Mouse (Mus musculus): ENCODE data around the gene Cfdp1. TPM values are rescaled to one million over a fixed set of nuclear protein-coding genes. Genes with fewer than 3 reads are reported as not detected.
A peak's percentile ranks its signal among the peaks of the same experiment; 100 is the strongest.

Cfdp1 gene
- polyA plus RNA-seq, 1 experiment from 2014 or later = 203 TPM

DNA sequence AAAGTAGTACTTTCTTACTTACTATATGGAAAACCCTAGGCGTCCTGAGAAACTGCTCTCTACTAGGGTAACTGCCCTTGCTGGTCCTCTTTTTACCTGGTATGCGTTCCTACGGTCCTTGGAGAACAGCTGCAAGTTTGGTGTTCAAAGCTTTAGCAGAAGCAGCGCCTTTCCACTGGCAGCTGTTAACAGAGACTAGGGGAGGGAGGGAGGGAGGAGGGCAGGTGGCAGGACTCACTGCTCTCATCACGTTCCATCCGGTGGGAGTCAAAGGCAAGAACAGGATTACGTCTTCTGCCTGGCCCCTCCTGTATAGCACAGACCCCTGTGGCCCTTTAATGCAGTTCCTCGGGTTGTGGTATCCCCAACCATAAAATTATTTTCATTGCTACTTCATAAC, 50.7 kb downstream of the Cfdp1 start:
- peaks cover 18% of the 10 kb centered on the region; the same call in 1 of the 2 replicates for H3K36me3 ChIP-seq (ENCODE audit: control insufficient read depth, insufficient read depth, low read length)
- no peaks in the 10 kb centered on the region for H3K4me1 ChIP-seq (ENCODE audit: control insufficient read depth, insufficient read depth, low read length)
- DNase-seq (ENCODE audit: low spot score) = peak; percentile 52
- no peak overlapping the region for H3K9ac ChIP-seq (ENCODE audit: low read depth, low read length)
- H3K4me3 ChIP-seq (ENCODE audit: low read depth, low read length) = no peak overlapping the region
- H3K27me3 ChIP-seq (replicated peaks; ENCODE audit: control insufficient read depth, insufficient read depth, low read length) = no peaks in the 10 kb centered on the region
- ATAC-seq (ENCODE audit: low read depth) = no peak
- 80% methylated on average over 8 of the region's 8 CpGs for WGBS
- H3K27ac ChIP-seq (replicated peaks; ENCODE audit: low read depth, low read length) = 0 out of 2 replicates have a peak overlapping the region, but pooled peaks have one; percentile 52
- H3K9me3 ChIP-seq (ENCODE audit: control insufficient read depth, low read length) = no peaks in the 10 kb centered on the region
- no peak overlapping the region for H3K4me2 ChIP-seq (ENCODE audit: low read depth, low read length)

DNA sequence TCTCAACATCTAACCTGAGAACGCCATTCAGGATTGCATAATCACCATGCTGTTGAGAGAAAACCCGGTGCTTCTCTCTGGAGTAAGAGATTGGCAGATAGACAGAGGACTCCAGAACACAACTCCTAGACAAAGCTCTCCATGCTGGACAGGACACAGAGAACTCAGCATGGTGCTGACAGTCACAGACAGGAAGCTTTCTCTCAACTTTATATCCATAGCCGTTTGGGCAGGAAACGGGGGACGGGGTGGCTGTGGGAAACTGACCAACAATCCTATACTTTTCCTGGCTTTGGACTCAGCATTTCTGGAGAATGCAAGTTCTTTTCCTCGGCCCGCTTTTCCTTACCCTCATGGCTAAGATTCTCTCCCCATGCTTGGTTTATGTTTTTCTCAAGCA, 51.8 kb downstream of the Cfdp1 start:
- no peak overlapping the region for H3K4me3 ChIP-seq (ENCODE audit: low read depth, low read length)
- ATAC-seq (ENCODE audit: low read depth) = no peak

DNA sequence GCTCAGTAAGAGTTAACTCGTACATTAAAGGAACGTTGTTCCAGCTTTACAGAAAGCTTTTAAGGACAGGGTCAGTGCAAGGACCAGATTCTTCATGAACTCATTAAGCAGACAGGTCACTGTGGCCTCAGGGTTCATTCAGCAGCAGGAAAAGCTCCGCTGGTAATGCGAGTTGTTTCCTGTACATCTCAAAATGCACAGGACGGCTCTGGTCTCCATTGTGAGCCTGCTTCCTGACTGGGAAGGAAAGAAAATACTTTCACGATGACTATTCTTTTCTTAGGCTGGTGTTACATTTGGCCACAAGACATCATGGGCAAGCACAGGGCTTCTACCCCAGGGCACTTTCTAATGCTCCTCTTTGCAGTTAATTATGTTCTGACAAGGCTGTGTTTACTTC, 52.6 kb downstream of the Cfdp1 start:
- peak; percentile 47 for DNase-seq (ENCODE audit: low spot score)
- H3K4me3 ChIP-seq (ENCODE audit: low read depth, low read length) = no peak overlapping the region
- ATAC-seq (ENCODE audit: low read depth) = no peak
- H3K27me3 ChIP-seq (replicated peaks; ENCODE audit: control insufficient read depth, insufficient read depth, low read length) = no peaks in the 10 kb centered on the region
- H3K4me2 ChIP-seq (ENCODE audit: low read depth, low read length) = no peak overlapping the region
- H3K9me3 ChIP-seq (ENCODE audit: control insufficient read depth, low read length) = no peaks in the 10 kb centered on the region
- H3K27ac ChIP-seq (replicated peaks; ENCODE audit: low read depth, low read length) = peak overlapping the region; percentile 52; the same call in 1 of the 2 replicates
- no peaks in the 10 kb centered on the region for H3K4me1 ChIP-seq (ENCODE audit: control insufficient read depth, insufficient read depth, low read length)
- WGBS = 21% methylated on average over 6 of the region's 6 CpGs
- peaks cover 24% of the 10 kb centered on the region; the same call in 1 of the 2 replicates for H3K36me3 ChIP-seq (ENCODE audit: control insufficient read depth, insufficient read depth, low read length)
- no peak overlapping the region for H3K9ac ChIP-seq (ENCODE audit: low read depth, low read length)

More for the DNA sequence above, 51.8 kb downstream of the Cfdp1 start:
- no peak overlapping the region for H3K4me2 ChIP-seq (ENCODE audit: low read depth, low read length)
- no peak for DNase-seq (ENCODE audit: low spot score)
- WGBS = 75% methylated on average over 7 of the region's 7 CpGs
- H3K9me3 ChIP-seq (ENCODE audit: control insufficient read depth, low read length) = no peaks in the 10 kb centered on the region
- H3K27me3 ChIP-seq (replicated peaks; ENCODE audit: control insufficient read depth, insufficient read depth, low read length) = no peaks in the 10 kb centered on the region
- H3K9ac ChIP-seq (ENCODE audit: low read depth, low read length) = no peak overlapping the region
- no peaks in the 10 kb centered on the region for H3K4me1 ChIP-seq (ENCODE audit: control insufficient read depth, insufficient read depth, low read length)
- peaks cover 19% of the 10 kb centered on the region; the same call in 1 of the 2 replicates for H3K36me3 ChIP-seq (ENCODE audit: control insufficient read depth, insufficient read depth, low read length)
- H3K27ac ChIP-seq (replicated peaks; ENCODE audit: low read depth, low read length) = peak overlapping the region; percentile 52

DNA sequence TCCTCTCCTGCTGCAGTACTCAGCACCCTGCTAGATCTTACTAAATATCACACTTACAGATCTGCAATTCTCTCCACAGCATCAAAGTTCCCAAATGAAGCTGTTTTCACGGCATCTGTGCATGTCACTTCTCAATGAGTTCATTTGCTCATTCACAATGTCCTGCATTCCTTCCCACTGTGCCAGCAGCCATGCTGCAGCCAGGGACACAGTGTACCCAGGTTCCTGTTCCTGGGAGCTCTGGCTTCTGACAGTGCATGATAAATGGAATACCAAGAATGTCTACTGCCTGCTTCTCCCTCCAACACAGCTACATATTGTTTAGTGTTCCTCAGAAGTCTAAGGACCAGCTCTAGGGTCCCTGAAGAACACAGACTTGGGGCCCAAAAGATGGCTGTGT, 57.6 kb downstream of the Cfdp1 start:
- no peaks in the 10 kb centered on the region for H3K4me1 ChIP-seq (ENCODE audit: control insufficient read depth, insufficient read depth, low read length)
- 79% methylated on average over 1 of the region's 1 CpGs for WGBS
- H3K9me3 ChIP-seq (ENCODE audit: control insufficient read depth, low read length) = no peaks in the 10 kb centered on the region
- no peak for ATAC-seq (ENCODE audit: low read depth)
- no peak overlapping the region for H3K27ac ChIP-seq (replicated peaks; ENCODE audit: low read depth, low read length)
- H3K9ac ChIP-seq (ENCODE audit: low read depth, low read length) = no peak overlapping the region
- H3K36me3 ChIP-seq (ENCODE audit: control insufficient read depth, insufficient read depth, low read length) = peaks cover 18% of the 10 kb centered on the region; the same call in 1 of the 2 replicates
- no peaks in the 10 kb centered on the region for H3K27me3 ChIP-seq (replicated peaks; ENCODE audit: control insufficient read depth, insufficient read depth, low read length)
- H3K4me3 ChIP-seq (ENCODE audit: low read depth, low read length) = no peak overlapping the region
- no peak for DNase-seq (ENCODE audit: low spot score)
- H3K4me2 ChIP-seq (ENCODE audit: low read depth, low read length) = no peak overlapping the region

DNA sequence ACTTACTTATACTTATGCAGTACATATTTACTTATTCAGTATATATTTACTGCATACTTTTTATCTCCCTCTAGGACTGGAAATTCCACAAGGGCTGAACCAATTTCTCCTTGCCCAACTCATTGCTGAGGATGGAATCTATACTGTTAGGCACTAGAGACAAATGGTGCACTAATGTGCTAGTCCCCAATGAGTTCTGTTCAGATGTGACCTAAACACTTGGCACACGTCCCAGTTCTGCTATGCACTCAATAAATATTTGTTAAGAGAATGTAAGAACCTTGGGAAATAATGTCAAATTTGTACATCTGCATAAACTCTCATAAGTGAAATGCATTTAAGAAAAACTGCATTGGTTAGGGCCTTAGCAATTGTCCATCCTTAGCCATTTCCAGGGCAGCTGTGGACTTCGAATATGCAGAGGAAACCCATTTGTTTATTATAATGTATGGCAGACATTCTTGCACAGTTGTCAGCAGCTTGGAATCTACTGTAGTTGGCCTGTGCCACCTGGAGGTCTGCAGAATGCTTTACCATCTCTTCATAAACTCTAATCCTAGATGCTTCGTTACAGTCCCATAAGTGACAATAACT, 60.7 kb downstream of the Cfdp1 start:
- peaks cover 8% of the 10 kb centered on the region; the same call in 1 of the 2 replicates for H3K4me1 ChIP-seq (ENCODE audit: control insufficient read depth, insufficient read depth, low read length)
- no peaks in the 10 kb centered on the region for H3K9me3 ChIP-seq (ENCODE audit: control insufficient read depth, low read length)
- peak; percentile 77 for DNase-seq (ENCODE audit: low spot score)
- no peak overlapping the region for H3K4me2 ChIP-seq (ENCODE audit: low read depth, low read length)
- WGBS = 69% methylated on average over 3 of the region's 3 CpGs
- H3K4me3 ChIP-seq (ENCODE audit: low read depth, low read length) = no peak overlapping the region
- H3K36me3 ChIP-seq (ENCODE audit: control insufficient read depth, insufficient read depth, low read length) = peaks cover 15% of the 10 kb centered on the region; the same call in 1 of the 2 replicates
- no peak for ATAC-seq (ENCODE audit: low read depth)
- no peak overlapping the region for H3K27ac ChIP-seq (replicated peaks; ENCODE audit: low read depth, low read length)
- H3K9ac ChIP-seq (ENCODE audit: low read depth, low read length) = no peak overlapping the region
- H3K27me3 ChIP-seq (replicated peaks; ENCODE audit: control insufficient read depth, insufficient read depth, low read length) = no peaks in the 10 kb centered on the region

GRCm38 (mm10) chr8:111789639-111790038, 64.5 kb downstream of the Cfdp1 start:
- Histone ChIP-seq H3K9ac (ENCODE audit: low read depth, low read length) (no peak overlapping the region), H3K27me3 (replicated peaks; ENCODE audit: control insufficient read depth, insufficient read depth, low read length) (no peaks in the 10 kb centered on the region), H3K27ac (replicated peaks; ENCODE audit: low read depth, low read length) (no peak overlapping the region), H3K36me3 (ENCODE audit: control insufficient read depth, insufficient read depth, low read length) (peaks cover 8% of the 10 kb centered on the region; the same call in 1 of the 2 replicates), H3K4me1 (ENCODE audit: control insufficient read depth, insufficient read depth, low read length) (peaks cover 22% of the 10 kb centered on the region), H3K4me2 (ENCODE audit: low read depth, low read length) (no peak overlapping the region), H3K4me3 (ENCODE audit: low read depth, low read length) (no peak overlapping the region), H3K9me3 (ENCODE audit: control insufficient read depth, low read length) (no peaks in the 10 kb centered on the region)
- no peak for ATAC-seq (ENCODE audit: low read depth)
- no peak for DNase-seq (ENCODE audit: low spot score)

DNA sequence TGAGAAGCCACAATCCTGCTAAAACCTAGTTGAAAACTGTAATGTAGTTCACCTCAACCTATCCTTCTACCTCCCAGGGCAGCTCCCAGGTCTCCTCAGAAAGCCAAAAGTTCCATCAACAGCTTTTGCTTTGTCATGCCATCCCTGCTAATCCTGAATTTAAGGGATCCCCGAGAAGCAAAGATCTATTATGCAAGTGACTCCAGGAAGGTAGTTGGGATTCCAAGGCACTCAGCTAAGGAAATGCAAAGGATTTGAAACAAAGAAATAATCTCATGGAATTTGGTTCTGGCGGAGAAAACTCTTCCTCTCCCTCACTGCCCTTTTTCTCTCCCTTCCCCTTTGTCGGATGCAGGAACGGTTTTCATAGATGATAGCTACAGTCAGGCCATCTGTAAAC, 64.9 kb downstream of the Cfdp1 start:
- Histone ChIP-seq H3K27me3 (replicated peaks; ENCODE audit: control insufficient read depth, insufficient read depth, low read length) (no peaks in the 10 kb centered on the region), H3K4me3 (ENCODE audit: low read depth, low read length) (no peak overlapping the region), H3K9me3 (ENCODE audit: control insufficient read depth, low read length) (no peaks in the 10 kb centered on the region), H3K36me3 (ENCODE audit: control insufficient read depth, insufficient read depth, low read length) (peaks cover 3% of the 10 kb centered on the region; the same call in 1 of the 2 replicates), H3K9ac (ENCODE audit: low read depth, low read length) (no peak overlapping the region), H3K4me1 (ENCODE audit: control insufficient read depth, insufficient read depth, low read length) (peaks cover 22% of the 10 kb centered on the region), H3K27ac (replicated peaks; ENCODE audit: low read depth, low read length) (no peak overlapping the region), H3K4me2 (ENCODE audit: low read depth, low read length) (no peak overlapping the region)
- ATAC-seq (ENCODE audit: low read depth) = no peak
- DNase-seq (ENCODE audit: low spot score) = no peak
- WGBS = 52% methylated on average over 4 of the region's 4 CpGs

DNA sequence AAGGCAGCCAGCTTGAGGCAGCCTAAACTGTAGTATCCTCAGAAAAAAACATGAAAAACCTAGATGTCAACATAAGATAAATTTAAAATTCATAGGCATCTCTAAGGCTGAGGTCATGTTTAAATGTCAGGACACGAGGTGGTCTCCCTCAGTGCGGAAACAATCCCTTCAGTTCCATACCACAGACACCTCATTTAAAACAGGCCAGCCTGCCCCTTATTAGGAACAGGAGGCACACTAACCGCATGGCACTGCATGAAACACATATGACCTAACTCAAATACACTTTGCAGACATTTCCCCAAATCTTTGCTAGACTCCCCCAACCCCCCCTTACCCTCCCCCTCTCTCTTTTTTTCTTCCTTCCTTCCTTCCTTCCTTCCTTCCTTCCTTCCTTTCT, 65.6 kb downstream of the Cfdp1 start:
- H3K27ac ChIP-seq (replicated peaks; ENCODE audit: low read depth, low read length) = no peak overlapping the region
- ATAC-seq (ENCODE audit: low read depth) = no peak
- no peak for DNase-seq (ENCODE audit: low spot score)
- no peak overlapping the region for H3K4me3 ChIP-seq (ENCODE audit: low read depth, low read length)
- 52% methylated on average over 3 of the region's 3 CpGs for WGBS
- 0 out of 2 replicates have a peak, but pooled peaks cover 3% of the 10 kb centered on the region for H3K36me3 ChIP-seq (ENCODE audit: control insufficient read depth, insufficient read depth, low read length)
- H3K27me3 ChIP-seq (replicated peaks; ENCODE audit: control insufficient read depth, insufficient read depth, low read length) = no peaks in the 10 kb centered on the region
- no peak overlapping the region for H3K4me2 ChIP-seq (ENCODE audit: low read depth, low read length)
- no peak overlapping the region for H3K9ac ChIP-seq (ENCODE audit: low read depth, low read length)
- H3K4me1 ChIP-seq (ENCODE audit: control insufficient read depth, insufficient read depth, low read length) = peaks cover 22% of the 10 kb centered on the region
- H3K9me3 ChIP-seq (ENCODE audit: control insufficient read depth, low read length) = no peaks in the 10 kb centered on the region

DNA sequence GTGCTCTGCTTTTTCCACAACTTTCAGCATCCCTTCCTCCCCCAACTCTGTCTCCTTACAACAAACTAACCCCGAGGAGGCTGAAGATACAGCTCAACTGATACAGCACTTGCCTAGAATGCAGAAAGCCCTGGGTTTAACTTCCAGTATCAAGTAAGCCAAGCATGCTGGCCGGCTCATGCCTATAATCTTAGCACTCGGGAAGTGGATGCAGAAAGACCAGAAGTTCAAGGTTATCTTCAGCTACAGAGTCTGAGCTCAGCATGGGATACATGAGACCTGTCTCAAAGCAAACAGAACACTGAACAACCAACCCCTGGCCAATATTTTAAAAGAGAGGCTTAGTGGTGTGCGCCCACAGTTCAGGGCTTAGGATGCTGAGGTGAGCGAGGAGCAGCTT, 66.0 kb downstream of the Cfdp1 start:
- no peaks in the 10 kb centered on the region for H3K27me3 ChIP-seq (replicated peaks; ENCODE audit: control insufficient read depth, insufficient read depth, low read length)
- DNase-seq (ENCODE audit: low spot score) = no peak
- H3K4me3 ChIP-seq (ENCODE audit: low read depth, low read length) = no peak overlapping the region
- WGBS = 68% methylated on average over 5 of the region's 5 CpGs
- 0 out of 2 replicates have a peak, but pooled peaks cover 3% of the 10 kb centered on the region for H3K36me3 ChIP-seq (ENCODE audit: control insufficient read depth, insufficient read depth, low read length)
- no peak overlapping the region for H3K4me2 ChIP-seq (ENCODE audit: low read depth, low read length)
- no peaks in the 10 kb centered on the region for H3K9me3 ChIP-seq (ENCODE audit: control insufficient read depth, low read length)
- no peak for ATAC-seq (ENCODE audit: low read depth)
- H3K27ac ChIP-seq (replicated peaks; ENCODE audit: low read depth, low read length) = peak overlapping the region; percentile 8; the same call in 1 of the 2 replicates
- H3K9ac ChIP-seq (ENCODE audit: low read depth, low read length) = no peak overlapping the region
- peaks cover 22% of the 10 kb centered on the region for H3K4me1 ChIP-seq (ENCODE audit: control insufficient read depth, insufficient read depth, low read length)

Measured in embryonic facial prominence, embryonic 14.5 days (tissue).